ENCODE assay signal across 20 mouse cellular contexts in the genomic region with DNA sequence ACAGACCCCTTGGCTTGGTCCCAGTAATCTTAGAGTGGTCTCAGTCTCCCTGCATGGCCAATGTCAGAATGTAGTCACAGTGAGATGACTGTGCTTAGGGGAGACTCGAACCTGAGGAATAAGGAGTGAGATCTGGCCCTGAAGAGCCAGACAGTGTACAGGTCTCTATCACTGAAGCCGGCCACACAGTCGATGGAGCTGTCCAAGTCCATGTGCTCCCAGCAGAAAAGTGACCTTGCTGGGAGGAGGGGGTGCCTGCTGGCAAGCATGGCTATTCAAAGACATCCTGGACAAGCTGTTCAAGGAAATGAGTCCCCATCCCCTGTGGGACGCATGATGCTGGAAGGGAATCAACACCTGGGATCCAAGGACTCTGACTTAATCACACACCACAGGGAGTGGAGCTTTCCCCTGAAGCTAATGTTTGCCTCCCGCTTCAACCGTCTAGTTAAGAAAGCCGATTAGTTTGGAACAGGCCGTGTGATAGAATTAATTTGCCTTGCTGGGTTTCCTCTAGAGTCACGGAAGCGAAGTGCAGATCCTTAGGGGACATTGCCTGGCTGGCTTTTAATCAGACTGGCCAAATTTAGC. TPM values are rescaled to one million over a fixed set of nuclear protein-coding genes. Genes with fewer than 3 reads are reported as not detected.
A peak's percentile ranks its signal among the peaks of the same experiment; 100 is the strongest.
DNase-seq lines count a peak whose midpoint lies in the region; ATAC-seq lines count a peak whose summit lies in the region.
"Had no signal": no experiment of that assay in that cellular context is flagged by ENCODE, and none has a peak within 500 bp of the region (broad histone marks: within the 10 kb centered on the region; RNA-seq: fewer than 3 reads in every experiment).

No protein-coding gene starts in this region.

- no peak overlapping the region for H3K27ac ChIP-seq in hindbrain, embryonic 11.5 days (ENCODE audit: low read depth, low read length)
- no peak overlapping the region for H3K27ac ChIP-seq in hindbrain, embryonic 10.5 days
- no peak overlapping the region for H3K27ac ChIP-seq in hindbrain, embryonic 12.5 days
- H3K27ac ChIP-seq in midbrain, embryonic 14.5 days (replicated peaks; ENCODE audit: low read depth, low read length), result no peak overlapping the region
- H3K27ac ChIP-seq: gastrocnemius, adult 2 months; layer of hippocampus, adult 2 months; liver, embryonic 12.5 days; macrophage; neural tube, embryonic 13.5 days had no signal

- H3K4me2 ChIP-seq in hindbrain, embryonic 11.5 days (replicated peaks; ENCODE audit: low read depth, low read length), result no peak overlapping the region
- H3K4me2 ChIP-seq in hindbrain, embryonic 12.5 days (replicated peaks), result no peak overlapping the region
- no peak overlapping the region for H3K4me2 ChIP-seq in midbrain, embryonic 14.5 days (ENCODE audit: low read length)
- H3K4me2 ChIP-seq: liver, embryonic 12.5 days; lung, embryonic 14.5 days; neural tube, embryonic 13.5 days had no signal

- H3K4me1 ChIP-seq in hindbrain, embryonic 11.5 days (replicated peaks; ENCODE audit: control insufficient read depth, insufficient read depth, low read length), result no peaks in the 10 kb centered on the region
- no peaks in the 10 kb centered on the region for H3K4me1 ChIP-seq in hindbrain, embryonic 10.5 days (replicated peaks)
- no peaks in the 10 kb centered on the region; the same call in 1 of the 2 replicates for H3K4me1 ChIP-seq in hindbrain, embryonic 12.5 days
- no peaks in the 10 kb centered on the region for H3K4me1 ChIP-seq in midbrain, embryonic 14.5 days (ENCODE audit: control insufficient read depth, insufficient read depth, low read length)
- H3K4me1 ChIP-seq: liver, embryonic 12.5 days had no signal

- no peak overlapping the region for H3K9ac ChIP-seq in hindbrain, embryonic 11.5 days (ENCODE audit: low read depth, low read length)
- no peak overlapping the region for H3K9ac ChIP-seq in hindbrain, embryonic 12.5 days
- H3K9ac ChIP-seq in midbrain, embryonic 14.5 days (replicated peaks; ENCODE audit: low read length), result no peak overlapping the region
- H3K9ac ChIP-seq: liver, embryonic 12.5 days; lung, embryonic 14.5 days; neural tube, embryonic 13.5 days had no signal

- WGBS in hindbrain, embryonic 11.5 days, result 70% methylated on average over 10 of the region's 10 CpGs
- WGBS in hindbrain, embryonic 10.5 days, result 73% methylated on average over 10 of the region's 10 CpGs
- WGBS in hindbrain, embryonic 12.5 days, result 59% methylated on average over 10 of the region's 10 CpGs
- WGBS in midbrain, embryonic 14.5 days, result 42% methylated on average over 10 of the region's 10 CpGs

- ATAC-seq in hindbrain, embryonic 11.5 days (ENCODE audit: low FRiP score), result no peak
- peak; percentile 43; the same call in 1 of the 2 replicates for ATAC-seq in hindbrain, embryonic 12.5 days (ENCODE audit: low FRiP score)
- ATAC-seq in midbrain, embryonic 14.5 days (ENCODE audit: low FRiP score, low TSS enrichment), result no peak; the same call in 1 of the 2 replicates
- no peak for ATAC-seq in activated CD4-positive, CD25-positive, alpha-beta regulatory T cell, adult 4 months
- ATAC-seq: forebrain, embryonic 16.5 days; liver, embryonic 12.5 days; Patski had no signal

- no peak overlapping the region for H3K4me3 ChIP-seq in hindbrain, embryonic 11.5 days (ENCODE audit: low read depth, low read length)
- no peak overlapping the region for H3K4me3 ChIP-seq in hindbrain, embryonic 10.5 days
- no peak overlapping the region for H3K4me3 ChIP-seq in hindbrain, embryonic 12.5 days
- H3K4me3 ChIP-seq in midbrain, embryonic 14.5 days (replicated peaks; ENCODE audit: low read depth, low read length), result no peak overlapping the region
- H3K4me3 ChIP-seq: gastrocnemius, adult 2 months; layer of hippocampus, adult 2 months; liver, embryonic 12.5 days; neural tube, embryonic 13.5 days had no signal

- no peaks in the 10 kb centered on the region for H3K9me3 ChIP-seq in hindbrain, embryonic 11.5 days (ENCODE audit: control insufficient read depth, low read length)
- H3K9me3 ChIP-seq in hindbrain, embryonic 10.5 days, result no peaks in the 10 kb centered on the region
- H3K9me3 ChIP-seq in hindbrain, embryonic 12.5 days (replicated peaks), result no peaks in the 10 kb centered on the region
- H3K9me3 ChIP-seq in midbrain, embryonic 14.5 days (ENCODE audit: control insufficient read depth, low read length), result no peaks in the 10 kb centered on the region
- H3K9me3 ChIP-seq: liver, embryonic 12.5 days; neural tube, embryonic 13.5 days had no signal

- peak; percentile 5 for DNase-seq in hindbrain, embryonic 11.5 days (ENCODE audit: low spot score)
- DNase-seq in hindbrain, embryonic 10.5 days (ENCODE audit: low spot score), result no peak
- peak; percentile 22 for DNase-seq in brain, adult 2 months (ENCODE audit: low read depth, low spot score)
- peak; percentile 73 for DNase-seq in midbrain, embryonic 14.5 days
- no peak for DNase-seq in frontal cortex, postnatal 10 days (ENCODE audit: low spot score in 2 of 2)
- DNase-seq: adrenal gland, postnatal 25 days; cerebellum, adult 9-10 months; gastrocnemius, adult 2 months; lung, embryonic 14.5 days; thymus, postnatal 4 days had no signal

- no peaks in the 10 kb centered on the region for H3K36me3 ChIP-seq in hindbrain, embryonic 11.5 days (ENCODE audit: control insufficient read depth, insufficient read depth, low read length)
- H3K36me3 ChIP-seq in hindbrain, embryonic 10.5 days, result no peaks in the 10 kb centered on the region
- no peaks in the 10 kb centered on the region for H3K36me3 ChIP-seq in hindbrain, embryonic 12.5 days
- H3K36me3 ChIP-seq in midbrain, embryonic 14.5 days (ENCODE audit: control insufficient read depth, insufficient read depth, low read length), result no peaks in the 10 kb centered on the region
- H3K36me3 ChIP-seq: liver, embryonic 12.5 days; neural tube, embryonic 13.5 days had no signal

- H3K27me3 ChIP-seq in hindbrain, embryonic 11.5 days (ENCODE audit: control insufficient read depth, insufficient read depth, low read length), result no peaks in the 10 kb centered on the region
- no peaks in the 10 kb centered on the region for H3K27me3 ChIP-seq in hindbrain, embryonic 10.5 days (ENCODE audit: insufficient read depth, poor library complexity, severe bottlenecking)
- no peaks in the 10 kb centered on the region for H3K27me3 ChIP-seq in hindbrain, embryonic 12.5 days
- H3K27me3 ChIP-seq in midbrain, embryonic 14.5 days (ENCODE audit: control insufficient read depth, insufficient read depth, low read length), result no peaks in the 10 kb centered on the region
- H3K27me3 ChIP-seq: liver, embryonic 12.5 days; neural tube, embryonic 13.5 days had no signal

RNA-seq across cellular contexts. Expression of gene Cnga3, which starts 24.9 kb away (rescaled TPM):
- not detected in 2 replicates for polyA plus RNA-seq in hindbrain, embryonic 11.5 days (2014; fragmentation: Nextera tagmentation; extraction: Ambion mirVana)
- polyA plus RNA-seq in hindbrain, embryonic 10.5 days (2016; fragmentation: Nextera tagmentation; extraction: Ambion mirVana), result 0.05 TPM in 1 of 2 replicates, not detected in the other
- 0.15 TPM in 1 of 2 replicates, not detected in the other for polyA plus RNA-seq in hindbrain, embryonic 12.5 days (2016; fragmentation: Nextera tagmentation; extraction: Ambion mirVana)
- 0.22 and 0.32 TPM in 2 replicates for polyA plus RNA-seq in midbrain, embryonic 14.5 days (2014; fragmentation: Nextera tagmentation; extraction: Ambion mirVana)
- polyA plus RNA-seq in activated CD4-positive, CD25-positive, alpha-beta regulatory T cell, adult 4 months (2017; shearing (Covaris generic)), result not detected
- polyA plus RNA-seq: heart, embryonic 16.5 days; limb, embryonic 11.5 days; liver, embryonic 12.5 days; lung, embryonic 14.5 days; macrophage; neural tube, embryonic 13.5 days; Patski had no signal

Comparison
In these comparisons a context has a peak if more than half of its experiments do, and no peak if none do; other contexts are left out.
1. DNase-seq: peak in hindbrain, embryonic 11.5 days (single experiment), brain, adult 2 months (single experiment) and midbrain, embryonic 14.5 days (single experiment); none in hindbrain, embryonic 10.5 days (single experiment) and frontal cortex, postnatal 10 days (0 of 2).